In the genomic region with DNA sequence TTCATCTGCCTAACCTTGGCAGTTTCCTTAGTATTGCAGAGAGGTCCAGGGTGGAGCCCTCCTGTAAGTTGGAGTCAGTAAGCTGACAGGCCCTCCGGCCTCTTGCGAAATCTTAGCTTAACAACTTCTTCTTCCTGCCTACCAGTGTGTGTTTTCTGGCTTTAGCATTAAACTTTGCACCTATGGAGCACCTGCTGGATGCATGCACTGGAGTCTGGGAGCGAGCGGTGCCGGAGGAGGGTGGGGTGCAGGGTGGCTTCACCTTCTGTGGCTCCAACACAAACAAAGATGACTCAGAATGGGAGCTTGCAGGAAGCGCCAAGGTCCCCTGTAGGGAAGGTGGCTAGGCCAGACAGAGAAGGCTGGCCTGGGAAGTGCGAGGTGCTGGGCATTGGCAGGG, we compare ENCODE assay signal across 9 mouse cellular contexts. TPM values are rescaled to one million over a fixed set of nuclear protein-coding genes. Genes with fewer than 3 reads are reported as not detected.
DNase-seq lines count a peak whose midpoint lies in the region; ATAC-seq and TF ChIP-seq lines count a peak whose summit lies in the region.
"Had no signal": no experiment of that assay in that cellular context is flagged by ENCODE, and none has a peak within 500 bp of the region (broad histone marks: within the 10 kb centered on the region; RNA-seq: fewer than 3 reads in every experiment).

No protein-coding gene starts in this region.

- DNase-seq in kidney, adult 2 months = peak; percentile 65
- DNase-seq in kidney, adult 8-10 months = no peak
- no peak for DNase-seq in liver, embryonic 14.5 days (ENCODE audit: low read depth in 3 of 3, low spot score in 3 of 3)
- no peak for DNase-seq in frontal cortex, postnatal 14 days (ENCODE audit: low spot score in 2 of 2)
- DNase-seq in right cerebral cortex, postnatal 10 days (ENCODE audit: low spot score in 2 of 2) = no peak
- DNase-seq in thymus, adult 18-20 months = no peak
- DNase-seq: embryo, embryonic 11 days had no signal

- H3K9me3 ChIP-seq in liver, embryonic 14.5 days (ENCODE audit: control insufficient read depth, low read length) = no peaks in the 10 kb centered on the region
- no peaks in the 10 kb centered on the region for H3K9me3 ChIP-seq in stomach, embryonic 14.5 days (ENCODE audit: control insufficient read depth, low read depth, low read length)

- H3K9ac ChIP-seq in liver, embryonic 14.5 days (replicated peaks) = no peak overlapping the region
- H3K9ac ChIP-seq in stomach, embryonic 14.5 days (replicated peaks; ENCODE audit: low read depth, low read length) = no peak overlapping the region

- no peak overlapping the region for H3K4me3 ChIP-seq in kidney, adult 2 months (ENCODE audit: insufficient read depth, low read depth, low read length)
- no peak overlapping the region for H3K4me3 ChIP-seq in brown adipose tissue, adult 24 weeks (ENCODE audit: insufficient read depth, low read depth, low read length)
- no peak overlapping the region for H3K4me3 ChIP-seq in liver, embryonic 14.5 days (ENCODE audit: insufficient read depth in 1 of 2, low read depth in 2 of 2, low read length in 2 of 2)
- H3K4me3 ChIP-seq in stomach, embryonic 14.5 days (ENCODE audit: low read depth, low read length) = no peak overlapping the region

- ATAC-seq in liver, embryonic 14.5 days (ENCODE audit: insufficient read depth) = peak; percentile 17; the same call in 1 of the 2 replicates
- ATAC-seq in stomach, embryonic 14.5 days (ENCODE audit: insufficient number of reproducible peaks, insufficient read depth, low FRiP score, low read depth) = peak; percentile 70

- no peaks in the 10 kb centered on the region for H3K36me3 ChIP-seq in kidney, adult 2 months (ENCODE audit: control insufficient read depth, insufficient read depth, low read length)
- no peaks in the 10 kb centered on the region for H3K36me3 ChIP-seq in liver, embryonic 14.5 days (replicated peaks; ENCODE audit: control insufficient read depth, insufficient read depth, low read depth)
- H3K36me3 ChIP-seq in stomach, embryonic 14.5 days (ENCODE audit: control insufficient read depth, insufficient read depth, low read length) = no peaks in the 10 kb centered on the region; the same call in 1 of the 2 replicates

- no peaks in the 10 kb centered on the region for H3K27me3 ChIP-seq in kidney, adult 2 months (replicated peaks; ENCODE audit: control insufficient read depth, insufficient read depth, low read length)
- H3K27me3 ChIP-seq in liver, embryonic 14.5 days (ENCODE audit: control insufficient read depth, insufficient read depth, low read length) = no peaks in the 10 kb centered on the region
- H3K27me3 ChIP-seq in stomach, embryonic 14.5 days (ENCODE audit: control insufficient read depth, insufficient read depth, low read length) = no peaks in the 10 kb centered on the region

- H3K27ac ChIP-seq in kidney, adult 2 months (ENCODE audit: insufficient read depth, low read depth, low read length) = no peak overlapping the region
- 0 out of 2 replicates have a peak overlapping the region, but pooled peaks have one; percentile 13 for H3K27ac ChIP-seq in brown adipose tissue, adult 24 weeks (replicated peaks; ENCODE audit: low read depth, low read length)
- no peak overlapping the region for H3K27ac ChIP-seq in liver, embryonic 14.5 days
- peak overlapping the region; percentile 11; the same call in 1 of the 2 replicates for H3K27ac ChIP-seq in stomach, embryonic 14.5 days (ENCODE audit: low read length)

- TF ChIP-seq EP300 in liver, embryonic 14.5 days (IDR thresholded peaks at IDR 0.05; ENCODE audit: low read depth) = no peak

- H3K4me2 ChIP-seq in liver, embryonic 14.5 days (ENCODE audit: low read depth) = no peak overlapping the region
- H3K4me2 ChIP-seq in stomach, embryonic 14.5 days (replicated peaks; ENCODE audit: low read depth, low read length) = no peak overlapping the region

- no peak for TF ChIP-seq POLR2A in kidney, adult 2 months (IDR thresholded peaks at IDR 0.05; ENCODE audit: low read depth, low read length)

- 60% methylated on average over 7 of the region's 7 CpGs for WGBS in kidney, adult 2 months
- 52% methylated on average over 7 of the region's 7 CpGs for WGBS in liver, embryonic 14.5 days (ENCODE audit: insufficient replicate concordance)
- WGBS in stomach, embryonic 14.5 days = 77% methylated on average over 7 of the region's 7 CpGs

- no peak for TF ChIP-seq CTCF in kidney, adult 2 months (conservative IDR thresholded peaks at IDR 0.05; ENCODE audit: insufficient read depth, insufficient read length, low read depth, low read length)
- no peak for TF ChIP-seq CTCF in liver, embryonic 14.5 days (IDR thresholded peaks at IDR 0.05; ENCODE audit: low read depth)

- H3K4me1 ChIP-seq in kidney, adult 2 months (ENCODE audit: control insufficient read depth, insufficient read depth, low read length) = peaks cover 21% of the 10 kb centered on the region
- H3K4me1 ChIP-seq in brown adipose tissue, adult 24 weeks (ENCODE audit: control insufficient read depth, insufficient read depth, insufficient read length, low read length) = peaks cover 19% of the 10 kb centered on the region
- H3K4me1 ChIP-seq in liver, embryonic 14.5 days (replicated peaks; ENCODE audit: control insufficient read depth in 2 of 2, insufficient read depth in 2 of 2, low read length in 1 of 2) = peaks cover 23 to 35% of the 10 kb centered on the region in 2 experiments
- peaks cover 15% of the 10 kb centered on the region for H3K4me1 ChIP-seq in stomach, embryonic 14.5 days (ENCODE audit: control insufficient read depth, insufficient read depth, low read length)

RNA-seq across cellular contexts. Expression of gene Cmip, which starts 23.6 kb away (rescaled TPM):
- polyA plus RNA-seq in kidney, adult 2 months (2012; rRNA removed) = 104 and 112 TPM in 2 replicates
- 4.2 and 6.1 TPM in 2 replicates for polyA plus RNA-seq in brown adipose tissue, adult 24 weeks (2012; ENCODE audit: insufficient read depth, insufficient read length, missing spikeins)
- polyA plus RNA-seq in liver, embryonic 14.5 days (2012; rRNA removed) = 9.8 and 10.4 TPM in 2 replicates
- 6.7 and 10.6 TPM in 2 replicates for polyA plus RNA-seq in liver, embryonic 14.5 days (2014; fragmentation: Nextera tagmentation; extraction: Ambion mirVana)
- polyA plus RNA-seq in stomach, embryonic 14.5 days (2014; fragmentation: Nextera tagmentation; extraction: Ambion mirVana) = 18.6 and 21.6 TPM in 2 replicates

Comparison
In these comparisons a context has a peak if more than half of its experiments do, and no peak if none do; other contexts are left out.
1. H3K27ac ChIP-seq: peak in brown adipose tissue, adult 24 weeks (single experiment) and stomach, embryonic 14.5 days (single experiment); none in kidney, adult 2 months (single experiment) and liver, embryonic 14.5 days (single experiment).